In the genomic region with DNA sequence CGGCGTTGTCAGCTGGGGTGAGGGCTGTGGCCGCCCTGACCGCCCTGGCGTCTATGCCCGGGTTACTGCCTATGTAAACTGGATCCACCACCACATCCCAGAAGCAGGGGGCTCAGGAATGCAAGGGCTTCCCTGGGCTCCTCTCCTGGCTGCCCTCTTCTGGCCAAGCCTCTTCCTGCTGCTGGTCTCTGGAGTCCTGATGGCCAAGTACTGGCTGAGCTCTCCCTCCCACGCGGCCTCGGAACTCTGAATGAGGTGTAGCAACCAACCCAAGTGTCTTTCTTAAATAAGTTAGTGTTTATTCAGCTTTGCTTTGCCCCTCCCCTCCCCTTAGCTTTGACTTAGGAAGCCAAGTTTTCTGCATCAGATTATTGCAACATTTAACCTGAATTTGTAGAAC, we compare ENCODE assay signal across 13 mouse cellular contexts. TPM values are rescaled to one million over a fixed set of nuclear protein-coding genes. Genes with fewer than 3 reads are reported as not detected.
DNase-seq lines count a peak whose midpoint lies in the region; ATAC-seq lines count a peak whose summit lies in the region.
"Had no signal": no experiment of that assay in that cellular context is flagged by ENCODE, and none has a peak within 500 bp of the region (broad histone marks: within the 10 kb centered on the region; RNA-seq: fewer than 3 reads in every experiment).

No protein-coding gene starts in this region.

- no peak overlapping the region for H3K4me3 ChIP-seq in kidney, embryonic 15.5 days (replicated peaks)
- H3K4me3 ChIP-seq: erythroblast, embryonic 14.5 days had no signal

- H3K27me3 ChIP-seq in kidney, embryonic 15.5 days = no peaks in the 10 kb centered on the region

- H3K27ac ChIP-seq in kidney, embryonic 15.5 days = no peak overlapping the region

- H3K9me3 ChIP-seq in kidney, embryonic 15.5 days (replicated peaks) = no peaks in the 10 kb centered on the region
- H3K9me3 ChIP-seq: megakaryocyte, embryonic 14.5 days had no signal

- 31% methylated on average over 9 of the region's 9 CpGs for WGBS in kidney, embryonic 15.5 days

- H3K9ac ChIP-seq in kidney, embryonic 15.5 days = no peak overlapping the region

- peaks cover 4% of the 10 kb centered on the region; the same call in 1 of the 2 replicates for H3K4me1 ChIP-seq in kidney, embryonic 15.5 days

- H3K4me2 ChIP-seq in kidney, embryonic 15.5 days = no peak overlapping the region

- peak; percentile 56 to 83 for DNase-seq in adrenal gland, adult (ENCODE audit: inconsistent age in 2 of 2, low spot score in 1 of 2)
- no peak for DNase-seq in adrenal gland, adult 8-10 months
- DNase-seq in kidney, postnatal 4 days = peak; percentile 70 to 81
- DNase-seq in ZHBTc4 (ENCODE audit: low read depth, low spot score) = peak; percentile 26
- peak; percentile 51 to 66 for DNase-seq in lung, adult 18-20 months
- no peak for DNase-seq in spleen, postnatal 10 days (ENCODE audit: low spot score in 2 of 2)
- DNase-seq: kidney, adult 8-10 months; spleen, adult 18-20 months had no signal

- ATAC-seq in kidney, embryonic 15.5 days (replicated peaks; ENCODE audit: low FRiP score) = no peak; the same call in 1 of the 2 replicates
- no peak for ATAC-seq in megakaryocyte progenitor cell, adult 5-6 weeks (replicated peaks; ENCODE audit: poor library complexity)

- no peaks in the 10 kb centered on the region; the same call in 1 of the 2 replicates for H3K36me3 ChIP-seq in kidney, embryonic 15.5 days

RNA-seq across cellular contexts. Expression of gene Tpsg1, which starts 4.9 kb away (rescaled TPM):
- total RNA-seq in adrenal gland, adult 8-10 months (2022) = not detected
- polyA plus RNA-seq in kidney, embryonic 15.5 days (2015; fragmentation: Nextera tagmentation; extraction: Ambion mirVana) = 0.47 and 1.5 TPM in 2 replicates
- not detected in 2 replicates for total RNA-seq in megakaryocyte progenitor cell, adult 5-6 weeks (2015)
- total RNA-seq in megakaryocyte progenitor cell, adult 5-6 weeks (2017) = not detected in 2 replicates
- polyA plus RNA-seq: erythroblast, embryonic 14.5 days had no signal

RNA-seq across cellular contexts. Expression of gene Tpsb2, which starts 7.9 kb away (rescaled TPM):
- total RNA-seq in adrenal gland, adult 8-10 months (2022) = 1 to 10 TPM; 1.9 to 4.4 (median 2.4) TPM
- polyA plus RNA-seq in kidney, embryonic 15.5 days (2015; fragmentation: Nextera tagmentation; extraction: Ambion mirVana) = 1.9 and 2.2 TPM in 2 replicates
- not detected in 2 replicates for total RNA-seq in megakaryocyte progenitor cell, adult 5-6 weeks (2015)
- total RNA-seq in megakaryocyte progenitor cell, adult 5-6 weeks (2017) = not detected in 2 replicates

RNA-seq across cellular contexts. Expression of gene Tpsab1, which starts 28.6 kb away (rescaled TPM):
- total RNA-seq in adrenal gland, adult 8-10 months (2022) = 1 to 10 TPM in 1 of 4 experiments, under 1 TPM in 2, not detected in 1; 0.43 to 1.1 (median 0.59) TPM
- polyA plus RNA-seq in kidney, embryonic 15.5 days (2015; fragmentation: Nextera tagmentation; extraction: Ambion mirVana) = 0.18 and 0.44 TPM in 2 replicates
- total RNA-seq in megakaryocyte progenitor cell, adult 5-6 weeks (2015) = not detected in 2 replicates
- not detected in 2 replicates for total RNA-seq in megakaryocyte progenitor cell, adult 5-6 weeks (2017)
- polyA plus RNA-seq: erythroblast, embryonic 14.5 days had no signal

RNA-seq across cellular contexts. Expression of gene Prss29, which starts 55.6 kb away (rescaled TPM):
- total RNA-seq in adrenal gland, adult 8-10 months (2022) = not detected
- not detected in 2 replicates for polyA plus RNA-seq in kidney, embryonic 15.5 days (2015; fragmentation: Nextera tagmentation; extraction: Ambion mirVana)
- not detected in 2 replicates for total RNA-seq in megakaryocyte progenitor cell, adult 5-6 weeks (2015)
- not detected in 2 replicates for total RNA-seq in megakaryocyte progenitor cell, adult 5-6 weeks (2017)
- total RNA-seq: adrenal gland, postnatal 4 days had no signal
- polyA plus RNA-seq: erythroblast, embryonic 14.5 days had no signal

RNA-seq across cellular contexts. Expression of gene Cacna1h, which starts 59.6 kb away (rescaled TPM):
- total RNA-seq in adrenal gland, adult 8-10 months (2022) = 100 to 1,000 TPM; 117 to 206 (median 157) TPM
- 2.8 and 3.4 TPM in 2 replicates for polyA plus RNA-seq in kidney, embryonic 15.5 days (2015; fragmentation: Nextera tagmentation; extraction: Ambion mirVana)
- 0.32 TPM in 1 of 2 replicates, not detected in the other for total RNA-seq in megakaryocyte progenitor cell, adult 5-6 weeks (2015)
- not detected in 2 replicates for total RNA-seq in megakaryocyte progenitor cell, adult 5-6 weeks (2017)

Comparison
In these comparisons a context has a peak if more than half of its experiments do, and no peak if none do; other contexts are left out.
1. DNase-seq: peak in adrenal gland, adult (2 of 2), kidney, postnatal 4 days (2 of 2), ZHBTc4 (single experiment) and lung, adult 18-20 months (2 of 2); none in adrenal gland, adult 8-10 months (single experiment) and spleen, postnatal 10 days (0 of 2).